Comparison of ENCODE assay signal across 28 mouse cellular contexts in the genomic region with DNA sequence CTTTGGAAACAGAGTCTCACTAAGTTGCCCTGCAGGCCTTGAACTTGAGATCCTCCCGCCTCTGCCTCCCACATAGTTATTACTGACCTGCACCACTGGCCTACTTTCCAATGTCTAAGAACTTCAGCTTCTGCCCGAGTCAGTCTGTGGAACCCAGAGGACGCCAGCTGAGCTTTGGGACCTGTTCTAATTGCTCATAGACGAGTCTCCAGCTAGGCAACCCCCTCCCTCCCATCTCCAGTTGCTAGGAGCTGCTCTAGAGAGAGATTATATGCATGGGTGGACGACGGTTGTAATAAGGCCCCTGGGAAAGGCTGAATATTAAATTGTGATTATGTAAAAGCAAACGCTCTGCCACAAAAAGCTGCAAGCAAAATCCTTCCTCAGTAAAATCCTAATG.
DNase-seq lines count a peak whose midpoint lies in the region; ATAC-seq and TF ChIP-seq lines count a peak whose summit lies in the region.
"Had no signal": no experiment of that assay in that cellular context is flagged by ENCODE, and none has a peak within 500 bp of the region (broad histone marks: within the 10 kb centered on the region; RNA-seq: fewer than 3 reads in every experiment).

No protein-coding gene starts in this region.

- WGBS in heart, embryonic 12.5 days = 83% methylated on average over 6 of the region's 7 CpGs
- WGBS in midbrain, embryonic 12.5 days = 40% methylated on average over 7 of the region's 7 CpGs
- 60% methylated on average over 7 of the region's 7 CpGs for WGBS in midbrain, embryonic 10.5 days
- WGBS in hindbrain, postnatal 0 days = 33% methylated on average over 7 of the region's 7 CpGs
- 57% methylated on average over 7 of the region's 7 CpGs for WGBS in kidney, adult 2 months

- 0 out of 2 replicates have a peak, but pooled peaks cover 2% of the 10 kb centered on the region for H3K9me3 ChIP-seq in heart, embryonic 12.5 days (replicated peaks)
- no peaks in the 10 kb centered on the region for H3K9me3 ChIP-seq in midbrain, embryonic 12.5 days
- no peaks in the 10 kb centered on the region for H3K9me3 ChIP-seq in midbrain, embryonic 10.5 days (replicated peaks)
- no peaks in the 10 kb centered on the region for H3K9me3 ChIP-seq in hindbrain, postnatal 0 days (ENCODE audit: low read length)
- H3K9me3 ChIP-seq: embryonic facial prominence, embryonic 12.5 days; forebrain, embryonic 10.5 days; heart, embryonic 15.5 days had no signal

- H3K9ac ChIP-seq in heart, embryonic 12.5 days = no peak overlapping the region
- no peak overlapping the region for H3K9ac ChIP-seq in midbrain, embryonic 12.5 days (replicated peaks)
- H3K9ac ChIP-seq in hindbrain, postnatal 0 days (replicated peaks; ENCODE audit: low read length) = no peak overlapping the region
- H3K9ac ChIP-seq: embryonic facial prominence, embryonic 12.5 days; heart, embryonic 15.5 days; liver, embryonic 14.5 days had no signal

- H3K27me3 ChIP-seq in heart, embryonic 12.5 days (replicated peaks) = no peaks in the 10 kb centered on the region
- no peaks in the 10 kb centered on the region for H3K27me3 ChIP-seq in midbrain, embryonic 12.5 days
- no peaks in the 10 kb centered on the region for H3K27me3 ChIP-seq in midbrain, embryonic 10.5 days (ENCODE audit: low read depth, poor library complexity, severe bottlenecking)
- no peaks in the 10 kb centered on the region for H3K27me3 ChIP-seq in hindbrain, postnatal 0 days (ENCODE audit: insufficient read depth, low read length)
- no peaks in the 10 kb centered on the region for H3K27me3 ChIP-seq in kidney, adult 2 months (replicated peaks; ENCODE audit: control insufficient read depth, insufficient read depth, low read length)
- H3K27me3 ChIP-seq: embryonic facial prominence, embryonic 12.5 days; heart, embryonic 15.5 days had no signal

- no peak overlapping the region for H3K4me2 ChIP-seq in heart, embryonic 12.5 days
- H3K4me2 ChIP-seq in midbrain, embryonic 12.5 days (replicated peaks) = no peak overlapping the region
- no peak overlapping the region for H3K4me2 ChIP-seq in hindbrain, postnatal 0 days (ENCODE audit: low read depth, low read length)
- H3K4me2 ChIP-seq: embryonic facial prominence, embryonic 12.5 days; heart, embryonic 15.5 days had no signal

- H3K36me3 ChIP-seq in heart, embryonic 12.5 days = no peaks in the 10 kb centered on the region
- no peaks in the 10 kb centered on the region for H3K36me3 ChIP-seq in midbrain, embryonic 12.5 days
- no peaks in the 10 kb centered on the region for H3K36me3 ChIP-seq in midbrain, embryonic 10.5 days
- no peaks in the 10 kb centered on the region for H3K36me3 ChIP-seq in hindbrain, postnatal 0 days (ENCODE audit: insufficient read depth, low read length)
- no peaks in the 10 kb centered on the region for H3K36me3 ChIP-seq in kidney, adult 2 months (ENCODE audit: control insufficient read depth, insufficient read depth, low read length)
- H3K36me3 ChIP-seq: embryonic facial prominence, embryonic 12.5 days; forebrain, embryonic 10.5 days; heart, embryonic 15.5 days had no signal

- no peak overlapping the region for H3K4me3 ChIP-seq in heart, embryonic 12.5 days
- no peak overlapping the region for H3K4me3 ChIP-seq in midbrain, embryonic 12.5 days
- H3K4me3 ChIP-seq in midbrain, embryonic 10.5 days = no peak overlapping the region
- H3K4me3 ChIP-seq in hindbrain, postnatal 0 days (ENCODE audit: low read length) = no peak overlapping the region
- no peak overlapping the region for H3K4me3 ChIP-seq in kidney, adult 2 months (ENCODE audit: insufficient read depth, low read depth, low read length)
- H3K4me3 ChIP-seq: embryonic facial prominence, embryonic 12.5 days; forebrain, embryonic 10.5 days; heart, embryonic 15.5 days had no signal

- peak; percentile 51 for DNase-seq in heart, adult 11 months
- DNase-seq in midbrain, embryonic 10.5 days (ENCODE audit: low spot score) = no peak
- DNase-seq in brain, adult 2 months (ENCODE audit: low read depth, low spot score) = peak; percentile 21
- peak; percentile 44 for DNase-seq in hindbrain, postnatal 0 days (ENCODE audit: low spot score)
- no peak for DNase-seq in kidney, adult 2 months
- DNase-seq: adrenal gland, adult 2 months; B cell, adult 2 months; cerebellum, adult 18-20 months; cerebellum, postnatal 25 days; gastrocnemius, postnatal 10 days; kidney, adult 9 months; kidney, postnatal 10 days; layer of hippocampus, postnatal 36 days; liver; lung, adult 2 months; lung, postnatal 10 days; right cerebral cortex, postnatal 4 days; thymus, postnatal 4 days had no signal

- no peak overlapping the region for H3K27ac ChIP-seq in heart, embryonic 12.5 days (ENCODE audit: poor library complexity, severe bottlenecking)
- peak overlapping the region; percentile 40; the same call in 1 of the 2 replicates for H3K27ac ChIP-seq in midbrain, embryonic 12.5 days (replicated peaks)
- H3K27ac ChIP-seq in midbrain, embryonic 10.5 days (replicated peaks) = no peak overlapping the region
- 0 out of 2 replicates have a peak overlapping the region, but pooled peaks have one; percentile 26 for H3K27ac ChIP-seq in hindbrain, postnatal 0 days
- no peak overlapping the region for H3K27ac ChIP-seq in kidney, adult 2 months (ENCODE audit: insufficient read depth, low read depth, low read length)
- H3K27ac ChIP-seq: embryonic facial prominence, embryonic 12.5 days; heart, embryonic 15.5 days; liver, embryonic 14.5 days; macrophage had no signal

- TF ChIP-seq CTCF in hindbrain, postnatal 0 days (IDR thresholded peaks at IDR 0.05; ENCODE audit: low read depth) = no peak
- no peak for TF ChIP-seq CTCF in kidney, adult 2 months (conservative IDR thresholded peaks at IDR 0.05; ENCODE audit: insufficient read depth, insufficient read length, low read depth, low read length)

- TF ChIP-seq POLR2A in kidney, adult 2 months (IDR thresholded peaks at IDR 0.05; ENCODE audit: low read depth, low read length) = no peak

- no peak for ATAC-seq in heart, embryonic 12.5 days (ENCODE audit: insufficient number of reproducible peaks, low FRiP score)
- ATAC-seq in midbrain, embryonic 12.5 days (ENCODE audit: low FRiP score, low read depth) = no peak
- no peak for ATAC-seq in hindbrain, postnatal 0 days
- ATAC-seq: activated CD4-positive, CD25-positive, alpha-beta regulatory T cell, adult 4 months; forebrain, embryonic 16.5 days; intestine, embryonic 16.5 days had no signal

- H3K4me1 ChIP-seq in heart, embryonic 12.5 days (replicated peaks) = peaks cover 15% of the 10 kb centered on the region
- H3K4me1 ChIP-seq in midbrain, embryonic 12.5 days = peaks cover 7% of the 10 kb centered on the region; the same call in 1 of the 2 replicates
- H3K4me1 ChIP-seq in midbrain, embryonic 10.5 days = peaks cover 16% of the 10 kb centered on the region
- no peaks in the 10 kb centered on the region for H3K4me1 ChIP-seq in hindbrain, postnatal 0 days (ENCODE audit: insufficient read depth, low read length)
- H3K4me1 ChIP-seq in kidney, adult 2 months (ENCODE audit: control insufficient read depth, insufficient read depth, low read length) = no peaks in the 10 kb centered on the region

Comparison
In these comparisons a context has a peak if more than half of its experiments do, and no peak if none do; other contexts are left out.
1. H3K27ac ChIP-seq: peak in midbrain, embryonic 12.5 days (single experiment) and hindbrain, postnatal 0 days (single experiment); none in heart, embryonic 12.5 days (single experiment), midbrain, embryonic 10.5 days (single experiment) and kidney, adult 2 months (single experiment).
2. DNase-seq: peak in heart, adult 11 months (single experiment), brain, adult 2 months (single experiment) and hindbrain, postnatal 0 days (single experiment); none in midbrain, embryonic 10.5 days (single experiment) and kidney, adult 2 months (single experiment).